Mouse (Mus musculus) adrenal gland, postnatal 4 days (tissue): ENCODE measurements at regions not wholly inside any gene's neighbourhood (a gene's known extent, or its start where the extent isn't known, plus 50 kb on each side); places are given as distances from the start of the nearest gene placed in this dataset.

Experiments
- DNase-seq, 2 experiments: peaks; one replicate each; pipeline ENCODE4 v3.0.0; 2021 to 2022; ENCODE audit warnings: low spot score in 2 of 2, mixed read lengths in 2 of 2

DNA sequence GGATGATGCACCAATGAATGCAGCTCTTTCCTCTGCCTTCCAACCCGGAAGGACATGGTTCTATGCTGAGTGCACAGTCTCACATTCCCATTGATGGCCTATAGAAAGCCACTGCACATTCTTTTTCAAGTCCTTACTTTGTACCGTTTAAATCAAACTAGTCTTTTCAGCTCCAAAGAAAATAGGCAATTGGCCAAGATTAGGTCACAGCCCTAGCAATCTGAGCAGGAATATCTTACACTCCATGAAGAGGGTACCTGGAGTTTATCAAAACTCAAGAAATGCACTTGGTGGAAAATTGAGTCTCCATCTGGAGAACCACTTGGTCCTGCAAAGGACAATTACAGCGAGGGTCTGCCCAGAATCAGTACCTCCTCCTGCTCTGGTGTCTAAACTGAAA is 253.4 kb downstream of the Sox4 start:
- DNase-seq = no peak

DNA sequence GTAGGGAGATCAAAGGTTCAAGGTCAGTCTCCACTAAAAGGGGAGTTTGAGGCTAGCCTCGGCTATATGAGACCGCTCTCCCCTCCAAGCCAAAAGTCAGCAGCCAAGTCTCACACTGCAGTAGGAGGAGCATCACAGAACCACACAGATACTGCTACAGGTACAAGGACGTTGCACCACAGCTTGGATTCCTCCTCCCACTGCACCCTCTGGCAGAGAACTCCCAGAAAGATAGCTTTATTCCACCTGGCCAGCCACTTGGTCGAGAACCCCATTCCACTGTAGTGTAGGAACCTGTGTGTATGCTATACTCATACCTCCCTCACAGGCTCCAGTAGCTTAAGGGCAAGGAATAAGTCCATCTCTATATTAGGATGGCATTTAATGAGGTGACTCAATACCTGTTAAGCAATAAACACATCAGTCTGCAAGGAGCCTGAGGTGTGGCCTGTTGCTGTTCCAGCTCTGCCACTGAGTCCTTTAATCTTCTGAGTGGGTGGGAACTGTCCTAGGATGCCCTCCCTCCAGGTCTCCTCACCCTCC is 254.0 kb downstream of the Sox4 start:
- no peak for DNase-seq

DNA sequence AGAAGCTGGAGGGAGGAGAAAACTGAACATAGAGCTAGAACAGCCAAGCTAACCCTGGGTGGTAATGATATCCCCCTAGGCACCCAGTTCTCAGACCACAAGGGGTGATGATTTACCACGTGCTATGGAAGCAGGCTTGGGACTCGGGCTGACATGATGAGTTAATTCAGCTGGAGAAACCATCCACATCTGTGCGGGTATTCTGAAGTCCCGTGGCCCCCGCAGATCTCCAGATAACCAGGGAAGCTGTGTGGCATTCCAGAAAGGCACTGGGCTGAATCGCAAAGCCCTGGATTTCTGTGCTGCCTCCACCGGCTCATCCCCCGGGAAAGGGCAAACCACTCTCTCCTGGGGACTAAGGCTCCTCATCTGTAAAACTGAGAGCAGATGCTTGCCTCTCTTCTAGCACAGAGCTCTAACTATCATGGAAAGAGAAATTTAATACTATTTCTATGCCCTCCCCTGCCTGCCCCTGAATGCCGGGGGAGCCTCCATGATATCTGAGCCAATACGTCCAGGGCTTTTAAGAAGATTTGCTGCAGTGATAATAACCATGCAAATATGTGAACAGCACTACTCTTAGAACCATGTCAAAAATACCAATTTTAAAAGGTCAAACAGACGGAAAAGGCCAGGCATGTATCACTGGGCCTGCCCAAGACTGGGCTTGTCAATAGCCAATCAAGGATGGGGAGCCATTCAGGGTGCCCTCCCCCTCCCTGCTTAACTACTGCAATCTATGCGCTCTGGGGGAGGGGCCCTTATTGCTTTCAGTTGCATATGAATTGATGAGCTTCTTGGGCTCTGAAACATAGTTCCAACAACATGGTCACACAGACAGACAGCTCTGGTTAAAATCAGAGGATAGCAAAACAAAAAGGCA is 255.5 kb downstream of the Sox4 start:
- DNase-seq = no peak

DNA sequence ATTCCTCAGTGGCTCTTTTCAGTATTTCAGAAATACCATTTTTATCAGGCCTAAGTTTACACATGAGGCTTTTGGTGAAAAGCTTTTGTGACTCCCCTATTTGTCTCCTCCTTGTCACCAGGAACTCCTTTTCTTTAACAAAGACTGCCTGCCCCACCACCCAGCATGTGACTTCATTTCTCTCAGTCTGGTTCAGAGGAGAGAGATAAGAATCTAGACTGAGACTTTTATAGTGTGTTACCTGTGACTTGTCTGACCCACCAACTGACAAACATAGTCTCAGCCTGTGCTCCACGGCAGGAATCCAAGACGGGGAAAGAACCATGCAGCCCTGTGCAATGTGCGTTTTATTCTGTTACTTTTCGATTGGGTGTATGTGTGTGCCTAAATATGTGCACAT is 260.4 kb downstream of the Sox4 start:
- DNase-seq = no peak

GRCm38 (mm10) chr13:28692587-28692986 is 260.9 kb downstream of the Sox4 start:
- no peak for DNase-seq

DNA sequence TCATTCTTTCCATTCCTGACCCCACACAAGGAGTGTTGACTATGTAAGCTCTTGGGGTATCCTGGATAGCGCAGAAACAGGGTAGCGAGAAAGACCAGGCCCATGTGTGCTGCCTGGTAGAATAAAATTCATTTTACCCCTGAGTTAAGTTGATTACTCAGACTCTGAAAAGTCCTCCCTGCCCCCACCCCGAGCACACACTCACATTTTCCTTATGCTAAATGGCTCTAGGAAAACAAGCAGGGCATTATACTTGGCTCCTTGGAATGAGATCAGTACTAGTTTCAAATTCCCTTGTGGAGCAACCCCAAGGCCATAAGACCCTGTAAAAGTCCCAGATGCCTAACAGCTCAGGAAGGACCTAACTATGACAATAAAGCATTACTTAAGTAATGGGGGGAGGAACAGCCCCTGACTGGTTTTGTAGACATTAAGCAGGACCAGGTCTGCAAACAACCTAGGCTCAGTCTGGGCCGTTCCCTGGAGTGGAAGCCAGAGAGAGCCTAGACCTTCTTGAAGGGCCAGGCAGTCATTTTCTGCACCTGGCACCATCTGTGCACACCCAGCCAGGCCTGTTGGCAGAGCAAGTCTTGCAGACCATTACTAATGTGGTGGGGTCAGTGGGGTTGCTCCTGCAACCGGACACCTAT is 262.9 kb downstream of the Sox4 start:
- DNase-seq = no peak

- no peak for DNase-seq
Observed at GRCm38 (mm10) chr13:28687838-28688237, 265.7 kb downstream of the Sox4 start.

DNA sequence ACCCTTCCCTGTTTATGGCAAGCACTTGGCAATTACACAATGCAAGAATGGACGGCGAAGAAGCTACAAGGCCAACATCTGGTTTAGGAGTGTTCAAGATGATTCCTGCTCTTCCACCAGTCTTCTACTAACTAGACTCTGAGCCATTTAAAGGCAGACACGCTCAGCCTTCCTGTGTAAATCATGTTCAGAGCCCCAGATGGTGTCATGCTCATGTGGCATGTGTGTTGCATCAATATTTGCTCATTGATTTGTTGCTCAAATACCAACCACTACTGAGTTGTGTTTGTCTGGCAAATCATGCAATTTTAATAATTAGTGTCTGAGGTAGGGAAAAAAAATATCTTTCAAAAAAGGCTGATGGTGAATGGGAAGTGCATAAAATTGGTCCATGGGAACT is 269.2 kb downstream of the Sox4 start:
- no peak for DNase-seq

GRCm38 (mm10) chr13:28680266-28680665 is 273.2 kb downstream of the Sox4 start:
- no peak for DNase-seq

DNA sequence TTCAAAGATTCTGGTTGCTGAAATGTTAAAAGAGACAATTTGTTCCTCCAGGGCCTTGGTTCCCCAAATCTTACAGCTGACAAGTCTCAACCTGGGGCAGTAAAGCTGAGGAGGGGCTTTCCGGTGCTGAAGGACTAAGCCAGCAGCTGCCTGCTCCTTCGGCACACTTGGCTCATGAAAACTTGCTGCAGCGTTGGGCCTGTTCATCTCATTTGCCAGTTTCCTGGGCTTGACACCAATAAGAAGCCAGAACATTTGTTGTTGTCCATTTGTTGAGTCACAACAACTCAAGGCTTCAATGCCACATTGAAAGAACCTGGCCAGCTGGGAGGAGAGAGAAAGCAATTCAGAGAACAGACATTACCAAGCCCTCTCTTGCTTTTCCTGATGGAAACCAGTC is 279.9 kb downstream of the Sox4 start:
- no peak for DNase-seq

DNA sequence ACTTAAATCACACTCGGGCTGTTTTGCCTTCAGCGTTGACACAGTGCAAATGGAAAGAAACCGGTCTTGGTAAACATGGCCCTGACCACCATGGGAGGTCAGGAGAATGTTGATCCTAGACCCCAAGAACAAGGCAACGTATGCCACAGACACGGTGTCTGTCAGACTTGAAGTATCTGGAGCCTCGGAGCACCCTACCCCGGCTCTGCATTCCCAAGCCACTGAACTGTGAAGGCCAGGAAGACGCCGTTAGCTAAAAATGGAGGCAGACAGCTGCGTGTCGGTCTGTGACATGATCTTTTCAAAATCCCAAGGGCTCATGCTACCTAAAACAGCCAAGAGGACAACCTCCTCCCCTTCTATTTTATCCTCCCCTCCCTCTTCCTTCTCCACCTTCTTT is 282.0 kb downstream of the Sox4 start:
- no peak for DNase-seq

DNA sequence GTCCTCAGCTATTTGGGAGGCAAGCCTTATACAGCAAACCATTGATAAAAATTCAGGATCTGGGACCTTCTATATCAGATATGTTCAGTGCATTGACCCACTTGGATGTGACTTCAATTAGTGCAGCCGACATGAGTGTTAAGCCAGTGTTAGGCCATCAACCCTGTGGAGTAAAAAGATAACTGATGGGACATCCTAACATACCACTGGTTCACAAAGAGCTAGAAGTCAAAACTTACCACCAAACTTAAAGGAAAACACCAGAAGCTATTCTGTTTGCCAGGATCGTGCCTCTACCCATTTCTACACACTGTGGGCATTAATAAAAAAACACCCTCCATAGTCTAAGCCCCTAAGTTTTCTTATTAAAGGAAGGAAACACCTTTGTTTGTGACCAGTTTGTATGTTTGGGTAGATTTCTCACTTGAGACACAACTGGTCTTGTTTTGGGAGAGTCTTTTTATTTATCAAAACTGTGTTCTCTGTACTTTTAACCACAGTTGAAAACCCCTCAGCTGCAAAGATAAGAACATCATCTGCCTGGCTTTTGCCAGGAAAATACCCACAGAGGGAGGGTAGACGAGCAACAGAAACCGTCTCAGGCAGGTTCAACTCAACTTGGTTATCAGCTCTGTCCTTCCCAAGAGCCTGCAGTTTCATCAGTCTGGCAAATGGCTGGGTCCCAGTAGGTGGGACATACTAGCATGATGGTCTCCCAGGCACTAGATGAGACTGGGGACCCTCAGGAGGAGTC is 283.5 kb downstream of the Sox4 start:
- DNase-seq = no peak

DNA sequence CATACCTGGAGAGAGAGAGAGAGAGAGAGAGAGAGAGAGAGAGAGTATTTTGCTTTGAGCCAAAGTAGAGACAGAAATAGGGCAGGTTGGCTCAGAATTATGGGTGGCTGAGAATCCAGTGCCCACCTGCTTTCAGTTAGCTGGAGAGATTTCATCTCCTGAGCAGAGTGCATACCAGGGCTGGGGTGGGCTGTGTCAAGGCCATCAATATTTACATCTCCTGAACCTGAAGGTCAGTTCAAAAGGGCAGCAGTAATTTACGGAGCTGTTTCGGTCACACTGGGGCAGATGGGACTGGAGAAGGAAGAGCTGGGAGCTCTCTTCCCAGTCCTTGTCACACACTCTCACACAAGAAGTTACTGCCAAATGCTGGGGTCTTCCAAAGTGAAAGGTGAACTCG is 286.7 kb downstream of the Sox4 start:
- no peak for DNase-seq

GRCm38 (mm10) chr13:28665150-28665549 is 288.4 kb downstream of the Sox4 start:
- DNase-seq = no peak

DNA sequence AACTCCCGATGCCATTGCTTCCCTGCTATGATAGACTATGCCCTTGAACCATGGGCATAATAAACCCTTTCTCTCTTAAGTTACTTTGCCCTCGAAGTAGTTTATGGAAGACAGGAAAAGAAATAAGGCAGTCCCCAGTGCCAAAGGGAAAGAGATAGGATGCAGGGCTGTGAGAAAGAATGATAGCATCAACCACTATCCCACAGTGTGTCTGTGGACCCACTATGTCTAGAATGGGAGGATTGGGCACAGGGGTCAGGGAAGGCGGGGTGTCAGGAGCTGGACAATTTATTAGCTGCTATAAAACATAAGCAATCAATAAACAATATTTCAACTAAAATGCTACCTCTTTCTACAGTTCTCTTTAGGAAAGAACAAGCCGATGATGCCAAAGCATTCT is 288.8 kb downstream of the Sox4 start:
- DNase-seq = no peak

DNA sequence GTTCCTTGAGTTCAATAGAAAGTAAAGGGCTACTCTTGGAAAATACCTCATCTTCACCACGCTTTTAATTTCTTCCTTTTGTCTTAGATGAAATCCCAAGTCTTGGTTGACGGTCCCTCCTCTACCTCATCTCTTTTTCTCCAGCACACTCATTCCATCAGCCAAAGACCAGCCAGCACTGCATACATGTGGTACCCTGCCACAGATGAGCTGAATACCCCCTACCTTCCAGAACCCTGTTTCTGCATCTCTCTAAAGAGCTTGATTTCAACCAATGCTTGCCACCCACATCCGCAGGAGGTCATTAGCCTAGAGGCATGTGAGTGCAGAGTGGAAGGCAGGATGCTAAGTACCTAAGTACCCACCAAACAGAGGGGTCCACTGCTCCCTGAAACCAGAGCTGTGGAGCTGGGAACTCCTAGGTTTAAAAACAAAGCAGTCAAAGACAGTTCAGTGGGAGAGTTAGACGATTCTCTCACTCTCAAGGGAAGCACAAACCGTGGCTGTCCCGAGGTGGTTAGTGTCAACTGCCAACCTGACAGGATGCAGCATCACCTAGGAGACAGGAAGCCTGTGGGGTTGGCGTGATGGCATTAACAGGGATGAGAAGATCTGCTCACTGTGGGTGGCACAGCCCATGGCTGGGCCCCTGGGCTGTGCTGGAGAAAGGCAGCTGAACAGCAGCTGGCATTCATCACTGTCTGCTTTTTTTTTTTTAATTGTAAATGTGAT is 289.4 kb downstream of the Sox4 start:
- DNase-seq = no peak

- DNase-seq = no peak
Observed at GRCm38 (mm10) chr13:28663459-28663858, 290.1 kb downstream of the Sox4 start.

GRCm38 (mm10) chr13:28662316-28662752 is 291.2 kb downstream of the Sox4 start:
- DNase-seq = no peak

DNA sequence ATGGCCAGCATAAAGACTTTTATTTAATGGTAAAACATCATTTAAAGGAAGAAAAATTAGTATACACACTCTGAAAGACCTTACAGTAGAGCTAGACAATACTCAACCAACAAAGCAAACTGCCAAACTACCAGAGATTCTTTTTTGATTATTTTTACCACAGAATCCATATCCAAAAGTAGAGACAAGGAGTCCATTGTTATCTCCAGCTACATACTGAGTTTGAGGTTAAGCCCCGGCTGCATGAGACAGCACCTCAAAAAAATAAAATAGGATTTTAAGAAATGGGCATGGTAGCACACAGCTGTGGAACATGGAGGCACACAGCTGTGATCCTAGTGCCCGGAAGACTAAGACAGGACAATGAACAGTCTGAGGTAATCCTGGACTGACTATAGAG is 293.4 kb downstream of the Sox4 start:
- no peak for DNase-seq

DNA sequence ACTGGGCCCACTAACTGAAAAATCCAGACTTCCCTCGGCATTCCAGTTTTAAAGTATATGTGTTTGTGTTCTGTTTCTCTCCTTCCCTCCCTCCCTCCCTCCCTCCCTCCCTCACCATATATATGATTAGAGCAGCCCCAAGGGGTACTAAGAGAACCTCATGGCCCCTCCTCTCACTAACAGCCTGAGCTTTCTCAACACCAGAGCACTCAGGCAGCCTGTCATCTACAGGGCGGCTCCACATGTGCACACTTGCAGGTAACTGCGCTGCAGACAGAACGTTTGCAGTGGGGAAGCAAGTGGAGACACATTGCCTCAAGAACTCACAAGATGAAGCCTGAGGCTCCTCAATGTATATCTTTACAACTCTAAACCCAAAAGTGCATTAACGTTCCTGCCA is 294.9 kb downstream of the Sox4 start:
- DNase-seq = no peak

DNA sequence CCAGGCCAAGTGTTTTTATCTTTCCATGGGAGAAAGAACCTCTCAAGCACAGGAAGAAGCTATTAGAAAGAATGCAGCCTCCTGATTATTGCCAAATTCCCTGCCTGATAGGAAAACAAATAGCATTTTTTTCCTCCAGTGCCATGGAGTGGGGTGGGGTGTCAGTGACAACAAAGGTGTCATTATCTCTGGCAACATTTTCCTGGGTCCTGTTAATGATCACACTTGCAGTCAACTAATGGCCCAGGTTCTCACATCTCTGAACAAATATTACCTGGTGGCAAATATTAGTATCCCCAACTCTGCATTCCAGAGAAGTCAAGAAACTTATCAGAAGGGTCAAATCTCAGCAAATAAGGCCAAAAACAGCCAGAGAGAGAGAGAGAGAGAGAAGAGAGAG is 298.6 kb downstream of the Sox4 start:
- no peak for DNase-seq
